Mouse (Mus musculus) gastrocnemius, postnatal 4 days (tissue): ENCODE measurements at regions not wholly inside any gene's neighbourhood (a gene's known extent, or its start where the extent isn't known, plus 50 kb on each side); places are given as distances from the start of the nearest gene placed in this dataset.

Source experiments
- DNase-seq, 2 experiments: peaks; one replicate each; pipeline ENCODE4 v3.0.0; 2021 to 2022; ENCODE audit warnings: low spot score in 2 of 2, mixed read lengths in 2 of 2

DNA sequence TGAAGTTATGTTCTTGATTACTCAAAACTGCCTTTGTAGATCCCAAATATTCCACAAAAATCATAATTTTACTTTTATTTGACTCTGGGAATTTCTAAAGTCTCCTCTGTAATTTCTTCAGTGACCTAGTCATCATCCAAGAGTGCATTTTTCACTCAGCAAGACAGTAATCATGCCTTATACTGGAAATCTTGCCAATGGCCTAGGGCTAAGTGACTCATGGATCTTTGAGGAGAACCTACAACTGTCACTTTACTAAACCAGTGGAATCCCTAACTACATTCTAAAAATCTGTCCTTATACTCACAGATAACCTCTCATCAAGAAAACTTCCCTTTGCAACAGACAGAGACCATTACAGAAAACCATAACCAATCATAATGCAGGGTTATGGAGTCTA, 98.0 kb upstream of the Tbc1d5 start:
- DNase-seq, result no peak

DNA sequence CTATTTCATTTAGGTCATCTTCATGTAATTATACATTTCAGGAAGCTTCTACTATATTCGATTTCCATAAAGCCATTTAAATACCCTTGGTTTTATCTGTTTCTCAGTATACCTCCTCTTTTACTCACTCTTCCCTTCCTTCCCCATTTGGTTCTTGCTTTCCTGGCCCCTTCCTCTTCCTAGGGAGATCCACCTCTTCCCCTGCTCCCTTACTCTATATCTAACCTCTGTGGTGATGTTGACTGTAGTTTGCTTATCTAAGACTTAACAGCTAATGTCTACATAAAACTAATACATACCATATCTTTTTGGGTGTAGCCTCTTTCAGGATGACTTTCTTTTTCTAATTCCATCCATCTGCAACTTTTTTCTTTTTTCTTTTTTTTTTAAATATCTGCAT, 92.9 kb upstream of the Tbc1d5 start:
- DNase-seq, result no peak

DNA sequence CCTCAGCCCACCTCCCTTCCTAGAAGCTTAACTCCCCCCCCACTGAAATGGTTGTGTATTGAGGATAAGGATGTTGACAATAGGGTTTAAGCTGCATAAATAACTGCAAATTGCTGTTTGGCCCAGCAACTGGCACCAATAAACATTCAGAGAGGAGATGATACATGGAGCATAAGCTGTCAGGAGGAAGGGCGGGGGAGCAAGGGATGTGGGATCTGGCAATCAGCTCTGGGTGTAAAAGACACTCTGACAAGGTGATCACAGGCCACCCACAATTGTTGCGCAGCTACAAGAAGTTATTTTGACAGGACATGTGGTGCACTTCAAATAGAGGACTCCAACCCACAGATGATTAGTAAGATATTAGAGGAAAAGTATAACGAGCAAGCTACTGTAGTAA, 83.8 kb upstream of the Tbc1d5 start:
- DNase-seq, result no peak

DNA sequence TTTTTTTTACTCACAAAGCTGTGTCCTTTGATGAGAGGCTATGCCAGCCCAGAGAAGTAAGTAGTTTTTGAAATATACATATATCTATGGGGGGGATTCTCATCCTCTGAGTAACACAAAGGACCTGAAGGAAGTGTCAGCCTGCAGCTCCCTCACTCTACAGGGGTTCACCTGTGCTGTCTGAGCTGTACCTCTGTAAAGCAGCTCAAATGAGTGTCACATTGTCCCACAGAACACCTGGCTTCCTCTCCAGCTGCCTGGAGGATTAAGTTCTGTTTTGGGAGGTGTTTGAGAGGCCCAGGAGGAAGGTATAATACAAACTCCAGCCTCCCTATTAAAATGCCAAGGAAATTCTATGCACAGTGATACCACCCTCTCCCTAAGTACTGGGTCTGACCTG, 83.3 kb upstream of the Tbc1d5 start:
- DNase-seq, result no peak

DNA sequence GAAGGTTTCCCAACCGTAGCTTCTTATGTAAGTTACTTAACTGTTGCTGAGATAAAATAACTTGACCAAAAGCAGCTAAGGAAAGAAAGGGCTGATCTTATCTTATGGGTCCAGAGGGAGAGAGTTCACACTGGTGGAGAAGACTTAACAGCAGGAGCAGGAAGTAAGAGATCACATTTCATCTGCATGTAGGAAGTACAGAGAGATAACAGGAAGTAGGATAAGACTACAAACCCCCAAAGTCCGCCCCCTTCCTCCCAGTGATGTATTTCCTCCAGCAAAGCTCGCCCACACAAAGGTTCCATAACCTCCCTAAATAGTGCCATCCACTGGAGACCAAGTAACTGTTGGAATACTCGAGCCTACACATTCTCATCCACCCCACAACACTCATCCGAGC, 79.2 kb upstream of the Tbc1d5 start:
- no peak for DNase-seq

DNA sequence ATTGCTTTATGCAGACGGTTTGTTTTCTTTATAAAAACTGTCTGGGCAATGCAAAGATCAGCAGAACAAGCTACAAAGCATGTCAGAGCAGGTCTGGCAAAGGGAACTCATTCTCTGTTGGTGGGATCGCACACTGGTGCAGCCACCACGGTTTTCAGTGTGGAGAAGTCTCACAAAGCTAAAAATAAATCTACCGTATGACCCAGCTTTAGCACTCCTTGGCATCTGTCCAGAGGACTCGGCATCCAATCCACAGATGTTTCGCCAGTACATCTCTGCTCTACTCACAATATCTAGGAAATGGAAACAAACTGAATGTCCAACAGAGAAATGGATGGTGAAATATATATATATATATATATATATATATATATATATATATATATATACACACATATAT, 69.4 kb upstream of the Tbc1d5 start:
- DNase-seq, result no peak

DNA sequence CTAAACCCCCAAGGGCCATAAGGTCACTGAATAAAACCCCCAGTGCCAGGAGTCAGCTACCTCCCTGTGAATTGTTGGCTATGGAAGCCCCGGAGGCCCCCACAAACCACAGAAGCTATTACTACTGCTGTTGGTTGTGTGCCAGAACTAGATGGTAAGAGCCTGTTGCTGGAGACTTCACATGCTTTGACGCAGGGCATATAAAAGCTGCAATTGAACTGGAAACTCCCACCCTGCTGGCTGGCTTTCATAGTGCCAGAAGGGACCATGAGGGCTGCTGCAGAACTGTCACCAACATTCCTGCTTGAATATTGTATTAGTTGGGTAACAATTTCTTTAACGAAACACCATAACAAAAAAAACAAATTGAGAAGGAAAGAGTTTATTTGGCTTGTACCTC, 66.9 kb upstream of the Tbc1d5 start:
- no peak for DNase-seq

DNA sequence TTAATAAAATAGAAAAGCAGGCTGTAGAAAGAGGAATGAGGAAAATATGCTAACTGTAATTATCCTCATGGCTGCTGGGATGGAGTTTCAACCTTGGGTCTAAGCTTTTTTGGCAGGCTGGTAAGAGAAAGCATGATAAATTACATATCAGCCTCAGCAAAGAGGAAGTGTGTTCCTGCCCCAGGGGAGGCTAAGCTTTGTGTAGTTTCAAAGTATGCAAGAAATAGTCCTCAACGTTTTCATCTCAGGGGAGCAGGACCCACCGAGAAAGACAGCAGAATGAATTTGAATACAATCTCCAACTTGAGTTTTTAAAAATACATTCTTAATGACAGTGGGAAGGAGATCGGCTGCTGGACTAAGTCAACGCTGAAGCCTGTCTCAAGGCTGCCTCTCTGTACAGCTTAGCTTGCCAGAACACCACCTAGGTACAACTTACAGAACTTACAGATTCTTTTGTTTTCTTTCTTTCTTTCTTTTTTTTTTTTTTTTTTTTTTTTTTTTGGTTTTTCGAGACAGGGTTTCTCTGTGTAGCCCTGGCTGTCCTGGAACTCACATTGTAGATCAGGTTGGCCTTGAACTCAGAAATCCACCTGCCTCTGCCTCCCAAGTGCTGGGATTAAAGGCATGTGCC, 61.3 kb upstream of the Tbc1d5 start:
- DNase-seq, result no peak

DNA sequence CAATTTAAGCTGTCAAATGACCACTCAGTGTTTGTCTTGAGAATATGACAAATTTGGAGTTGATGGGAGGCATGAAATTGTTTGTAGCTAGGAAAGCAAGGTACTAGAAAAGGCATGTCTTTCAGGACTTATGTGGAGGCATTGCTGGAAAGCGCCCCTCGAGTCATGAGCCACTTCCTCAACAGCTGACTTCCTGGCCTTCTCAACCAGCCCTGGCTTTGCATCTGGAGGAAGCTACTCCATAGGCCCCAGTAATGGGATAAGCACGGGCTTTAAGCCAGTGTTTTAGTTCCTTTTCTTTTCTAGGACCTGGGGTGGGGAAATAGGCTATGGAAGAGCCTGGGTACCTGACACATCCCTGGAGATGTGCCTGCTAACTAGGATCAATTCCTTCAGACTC, 60.3 kb upstream of the Tbc1d5 start:
- no peak for DNase-seq
